Comparison of ENCODE assay signal across 27 mouse cellular contexts in the genomic region with DNA sequence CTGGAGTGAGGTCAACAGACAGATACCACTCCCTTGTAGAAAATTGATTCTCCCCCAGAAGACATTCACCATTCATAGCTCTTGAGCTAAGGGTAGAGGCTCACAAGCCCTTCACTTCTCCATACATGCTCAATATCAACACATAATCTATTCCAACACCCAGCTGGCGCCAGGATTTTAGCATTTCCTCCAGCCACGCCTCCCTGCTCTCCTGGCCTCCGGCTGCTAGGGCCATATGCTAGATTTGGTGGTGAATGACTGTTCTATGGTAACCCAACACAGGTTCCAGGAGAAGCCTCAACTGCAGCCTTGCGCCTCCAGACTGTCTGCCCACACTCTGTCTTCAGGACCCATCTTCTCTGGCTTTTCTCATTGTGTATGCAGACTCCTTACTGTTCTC.
DNase-seq lines count a peak whose midpoint lies in the region; ATAC-seq and TF ChIP-seq lines count a peak whose summit lies in the region.
"Had no signal": no experiment of that assay in that cellular context is flagged by ENCODE, and none has a peak within 500 bp of the region (broad histone marks: within the 10 kb centered on the region; RNA-seq: fewer than 3 reads in every experiment).

No protein-coding gene starts in this region.

- no peaks in the 10 kb centered on the region for H3K36me3 ChIP-seq in hindbrain, embryonic 13.5 days
- H3K36me3 ChIP-seq in hindbrain, embryonic 11.5 days (ENCODE audit: control insufficient read depth, insufficient read depth, low read length), result no peaks in the 10 kb centered on the region
- H3K36me3 ChIP-seq in lung, embryonic 14.5 days (ENCODE audit: insufficient read depth), result no peaks in the 10 kb centered on the region
- no peaks in the 10 kb centered on the region for H3K36me3 ChIP-seq in lung, postnatal 0 days (ENCODE audit: insufficient read depth, low read length)
- H3K36me3 ChIP-seq: embryonic facial prominence, embryonic 10.5 days; heart, embryonic 12.5 days; limb, embryonic 13.5 days; liver, embryonic 13.5 days; midbrain, embryonic 13.5 days had no signal

- peaks cover 23% of the 10 kb centered on the region for H3K4me1 ChIP-seq in hindbrain, embryonic 13.5 days (replicated peaks)
- H3K4me1 ChIP-seq in hindbrain, embryonic 11.5 days (replicated peaks; ENCODE audit: control insufficient read depth, insufficient read depth, low read length), result no peaks in the 10 kb centered on the region; the same call in 1 of the 2 replicates
- 0 out of 2 replicates have a peak, but pooled peaks cover 3% of the 10 kb centered on the region for H3K4me1 ChIP-seq in lung, embryonic 14.5 days (ENCODE audit: insufficient read depth)
- no peaks in the 10 kb centered on the region for H3K4me1 ChIP-seq in lung, postnatal 0 days (ENCODE audit: insufficient read depth, low read depth, low read length)
- H3K4me1 ChIP-seq: heart, embryonic 12.5 days; limb, embryonic 13.5 days; liver, embryonic 13.5 days had no signal

- H3K4me2 ChIP-seq in hindbrain, embryonic 13.5 days, result no peak overlapping the region
- no peak overlapping the region for H3K4me2 ChIP-seq in hindbrain, embryonic 11.5 days (replicated peaks; ENCODE audit: low read depth, low read length)
- no peak overlapping the region for H3K4me2 ChIP-seq in lung, embryonic 14.5 days
- H3K4me2 ChIP-seq in lung, postnatal 0 days (replicated peaks; ENCODE audit: low read depth, low read length), result no peak overlapping the region
- H3K4me2 ChIP-seq: heart, embryonic 12.5 days; limb, embryonic 13.5 days; liver, embryonic 13.5 days; midbrain, embryonic 13.5 days had no signal

- WGBS in hindbrain, embryonic 13.5 days, result 78% methylated on average over 4 of the region's 4 CpGs
- 81% methylated on average over 4 of the region's 4 CpGs for WGBS in hindbrain, embryonic 11.5 days
- 59% methylated on average over 4 of the region's 4 CpGs for WGBS in lung, embryonic 14.5 days
- 73% methylated on average over 4 of the region's 4 CpGs for WGBS in lung, postnatal 0 days

- ATAC-seq in cerebellum, adult (ENCODE audit: insufficient number of reproducible peaks, low FRiP score, low TSS enrichment), result no peak
- ATAC-seq in hindbrain, embryonic 13.5 days (ENCODE audit: low FRiP score), result no peak
- no peak for ATAC-seq in hindbrain, embryonic 11.5 days (ENCODE audit: low FRiP score)
- ATAC-seq in lung, embryonic 14.5 days (ENCODE audit: insufficient read depth), result 0 out of 2 replicates have a peak, but pooled peaks have one; percentile 14
- ATAC-seq in lung, postnatal 0 days, result no peak
- ATAC-seq: CD4-positive, CD25-positive, alpha-beta regulatory T cell, adult 4 months; forebrain, postnatal 0 days; inflammation-experienced regulatory T-cells, adult 6 months; midbrain, embryonic 13.5 days; Patski had no signal

- no peaks in the 10 kb centered on the region for H3K27me3 ChIP-seq in hindbrain, embryonic 13.5 days
- no peaks in the 10 kb centered on the region for H3K27me3 ChIP-seq in hindbrain, embryonic 11.5 days (ENCODE audit: control insufficient read depth, insufficient read depth, low read length)
- H3K27me3 ChIP-seq in lung, embryonic 14.5 days (ENCODE audit: insufficient read depth, low read length), result no peaks in the 10 kb centered on the region
- no peaks in the 10 kb centered on the region for H3K27me3 ChIP-seq in lung, postnatal 0 days (replicated peaks; ENCODE audit: insufficient read depth, low read length)
- H3K27me3 ChIP-seq: heart, embryonic 12.5 days; limb, embryonic 13.5 days; liver, embryonic 13.5 days; midbrain, embryonic 13.5 days; Patski had no signal

- peak; percentile 17 to 20 for DNase-seq in cerebellum, postnatal 14 days
- DNase-seq in hindbrain, embryonic 11.5 days (ENCODE audit: low spot score), result no peak
- DNase-seq in lung, embryonic 14.5 days, result peak; percentile 65
- DNase-seq in lung, postnatal 0 days (ENCODE audit: low spot score), result no peak
- peak; percentile 16 for DNase-seq in brain, adult 2 months (ENCODE audit: low read depth, low spot score)
- DNase-seq: adrenal gland, adult 8-10 months; cerebellum, adult 18-20 months; forebrain, postnatal 0 days; gastrocnemius, postnatal 10 days; heart, adult 11 months; heart, postnatal 14 days; kidney, adult 2 months; kidney, postnatal 10 days; liver, embryonic 13.5 days; lung, postnatal 10 days; retina, postnatal 1 day; thymus, postnatal 25 days had no signal

- H3K4me3 ChIP-seq in hindbrain, embryonic 13.5 days, result no peak overlapping the region
- no peak overlapping the region for H3K4me3 ChIP-seq in hindbrain, embryonic 11.5 days (ENCODE audit: low read depth, low read length)
- H3K4me3 ChIP-seq in lung, embryonic 14.5 days (ENCODE audit: low read depth, low read length), result no peak overlapping the region
- H3K4me3 ChIP-seq in lung, postnatal 0 days (ENCODE audit: low read depth, low read length), result no peak overlapping the region
- H3K4me3 ChIP-seq: embryonic facial prominence, embryonic 10.5 days; heart, embryonic 12.5 days; layer of hippocampus, adult 2 months; limb, embryonic 13.5 days; liver, embryonic 13.5 days; midbrain, embryonic 13.5 days had no signal

- TF ChIP-seq EP300 in lung, postnatal 0 days (IDR thresholded peaks at IDR 0.05), result no peak

- H3K9ac ChIP-seq in hindbrain, embryonic 13.5 days, result no peak overlapping the region
- no peak overlapping the region for H3K9ac ChIP-seq in hindbrain, embryonic 11.5 days (ENCODE audit: low read depth, low read length)
- H3K9ac ChIP-seq in lung, embryonic 14.5 days, result no peak overlapping the region
- H3K9ac ChIP-seq in lung, postnatal 0 days (replicated peaks; ENCODE audit: low read depth), result no peak overlapping the region
- H3K9ac ChIP-seq: forebrain, postnatal 0 days; heart, embryonic 12.5 days; limb, embryonic 13.5 days; liver, embryonic 13.5 days; midbrain, embryonic 13.5 days had no signal

- H3K9me3 ChIP-seq in hindbrain, embryonic 13.5 days, result no peaks in the 10 kb centered on the region
- H3K9me3 ChIP-seq in hindbrain, embryonic 11.5 days (ENCODE audit: control insufficient read depth, low read length), result no peaks in the 10 kb centered on the region
- no peaks in the 10 kb centered on the region for H3K9me3 ChIP-seq in lung, embryonic 14.5 days (ENCODE audit: low read depth, low read length)
- H3K9me3 ChIP-seq in lung, postnatal 0 days (ENCODE audit: low read length), result no peaks in the 10 kb centered on the region
- H3K9me3 ChIP-seq: embryonic facial prominence, embryonic 10.5 days; heart, embryonic 12.5 days; limb, embryonic 13.5 days; liver, embryonic 13.5 days; midbrain, embryonic 13.5 days had no signal

- H3K27ac ChIP-seq in hindbrain, embryonic 13.5 days, result peak overlapping the region; percentile 52
- H3K27ac ChIP-seq in hindbrain, embryonic 11.5 days (ENCODE audit: low read depth, low read length), result no peak overlapping the region
- H3K27ac ChIP-seq in lung, embryonic 14.5 days (ENCODE audit: low read depth), result no peak overlapping the region
- H3K27ac ChIP-seq in lung, postnatal 0 days (ENCODE audit: low read length), result no peak overlapping the region
- H3K27ac ChIP-seq: embryonic facial prominence, embryonic 10.5 days; layer of hippocampus, adult 2 months; limb, embryonic 13.5 days; liver, embryonic 13.5 days; midbrain, embryonic 13.5 days had no signal

- no peak for TF ChIP-seq CTCF in lung, embryonic 14.5 days (IDR thresholded peaks at IDR 0.05; ENCODE audit: low read depth)
- TF ChIP-seq CTCF in lung, postnatal 0 days (IDR thresholded peaks at IDR 0.05), result no peak

Comparison
In these comparisons a context has a peak if more than half of its experiments do, and no peak if none do; other contexts are left out.
1. DNase-seq: peak in cerebellum, postnatal 14 days (2 of 2), lung, embryonic 14.5 days (single experiment) and brain, adult 2 months (single experiment); none in hindbrain, embryonic 11.5 days (single experiment) and lung, postnatal 0 days (single experiment).